In the genomic region with DNA sequence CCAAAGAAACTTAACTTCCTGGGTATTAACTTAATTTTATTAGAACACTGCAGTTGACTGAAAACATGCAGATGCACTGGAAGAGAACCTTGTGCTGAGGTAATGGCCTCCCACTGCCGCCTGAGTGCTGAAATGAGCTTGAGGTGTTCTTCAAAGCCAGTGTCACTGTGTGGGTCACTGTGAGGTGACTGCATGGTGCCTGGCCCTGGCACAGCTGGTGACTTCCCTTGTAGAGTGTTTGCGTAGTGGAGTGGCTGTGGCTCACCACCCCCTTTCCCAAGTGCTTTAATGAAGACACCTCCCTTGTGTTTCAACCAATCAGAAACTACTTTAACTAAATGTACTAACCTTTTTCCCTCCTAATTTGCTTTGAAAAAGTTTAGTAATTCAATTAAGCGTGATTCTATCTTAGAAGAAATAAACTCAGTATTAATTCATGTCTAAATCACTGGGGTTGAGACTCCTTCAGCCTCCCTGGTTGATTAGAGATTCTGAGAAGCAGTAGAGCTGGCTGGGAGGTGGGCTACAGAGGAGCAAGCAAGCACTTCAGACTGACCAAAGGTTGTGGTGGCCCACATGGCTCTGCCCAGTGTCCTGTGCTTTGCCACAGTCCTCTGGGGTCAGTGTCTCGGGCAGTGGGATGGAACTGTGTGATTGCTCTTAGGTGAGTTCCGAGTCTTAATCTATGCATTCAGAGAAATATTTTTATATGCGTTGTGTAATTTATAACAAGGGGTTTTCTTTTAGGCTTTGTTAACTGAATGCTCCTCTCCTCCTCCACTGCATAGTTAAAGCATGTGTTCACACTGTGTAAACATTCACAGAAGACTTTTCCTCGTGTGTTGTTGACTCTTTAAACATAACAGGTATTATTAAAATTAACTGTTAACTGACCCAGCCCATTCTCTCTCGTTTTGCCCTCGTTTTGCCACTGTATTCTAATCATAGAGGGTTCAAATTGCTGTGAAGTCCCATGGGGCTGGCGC, we compare ENCODE assay signal across 11 mouse cellular contexts. TPM values are rescaled to one million over a fixed set of nuclear protein-coding genes. Genes with fewer than 3 reads are reported as not detected.
A peak's percentile ranks its signal among the peaks of the same experiment; 100 is the strongest.
DNase-seq lines count a peak whose midpoint lies in the region; ATAC-seq and TF ChIP-seq lines count a peak whose summit lies in the region.
"Had no signal": no experiment of that assay in that cellular context is flagged by ENCODE, and none has a peak within 500 bp of the region (broad histone marks: within the 10 kb centered on the region; RNA-seq: fewer than 3 reads in every experiment).

No protein-coding gene starts in this region.

- peak overlapping the region; percentile 18; the same call in 1 of the 2 replicates for H3K27ac ChIP-seq in hindbrain, embryonic 13.5 days
- no peak overlapping the region for H3K27ac ChIP-seq in hindbrain, embryonic 11.5 days (ENCODE audit: low read depth, low read length)
- H3K27ac ChIP-seq in midbrain, embryonic 10.5 days (replicated peaks), result peak overlapping the region; percentile 75
- no peak overlapping the region for H3K27ac ChIP-seq in midbrain, postnatal 0 days (ENCODE audit: low read depth, low read length)
- H3K27ac ChIP-seq: heart, embryonic 15.5 days had no signal

- H3K36me3 ChIP-seq in hindbrain, embryonic 13.5 days, result peaks cover 27% of the 10 kb centered on the region
- H3K36me3 ChIP-seq in hindbrain, embryonic 11.5 days (ENCODE audit: control insufficient read depth, insufficient read depth, low read length), result peaks cover 6% of the 10 kb centered on the region
- peaks cover 37% of the 10 kb centered on the region for H3K36me3 ChIP-seq in midbrain, embryonic 10.5 days
- H3K36me3 ChIP-seq in midbrain, postnatal 0 days (ENCODE audit: insufficient read depth, low read length), result peaks cover 18% of the 10 kb centered on the region; the same call in 1 of the 2 replicates

- no peak for TF ChIP-seq CTCF in midbrain, postnatal 0 days (IDR thresholded peaks at IDR 0.05)

- no peak for DNase-seq in hindbrain, embryonic 11.5 days (ENCODE audit: low spot score)
- DNase-seq in midbrain, embryonic 10.5 days (ENCODE audit: low spot score), result no peak
- no peak for DNase-seq in midbrain, postnatal 0 days (ENCODE audit: low spot score)
- DNase-seq in lung, postnatal 4 days, result peak; percentile 66 to 85
- no peak for DNase-seq in layer of hippocampus, adult 9-10 months (ENCODE audit: low spot score)
- DNase-seq in embryo, embryonic 10 days (ENCODE audit: low spot score), result no peak
- DNase-seq: gastrocnemius, postnatal 10 days had no signal

- 58% methylated on average over 10 of the region's 10 CpGs for WGBS in hindbrain, embryonic 13.5 days
- WGBS in hindbrain, embryonic 11.5 days, result 62% methylated on average over 10 of the region's 10 CpGs
- WGBS in midbrain, embryonic 10.5 days, result 72% methylated on average over 10 of the region's 10 CpGs
- WGBS in midbrain, postnatal 0 days, result 57% methylated on average over 10 of the region's 10 CpGs

- no peak overlapping the region for H3K4me2 ChIP-seq in hindbrain, embryonic 13.5 days
- no peak overlapping the region for H3K4me2 ChIP-seq in hindbrain, embryonic 11.5 days (replicated peaks; ENCODE audit: low read depth, low read length)
- no peak overlapping the region for H3K4me2 ChIP-seq in midbrain, postnatal 0 days (ENCODE audit: low read depth, low read length, poor library complexity, severe bottlenecking)
- H3K4me2 ChIP-seq: heart, embryonic 15.5 days had no signal

- peaks cover 40% of the 10 kb centered on the region for H3K4me1 ChIP-seq in hindbrain, embryonic 13.5 days (replicated peaks)
- peaks cover 5% of the 10 kb centered on the region for H3K4me1 ChIP-seq in hindbrain, embryonic 11.5 days (replicated peaks; ENCODE audit: control insufficient read depth, insufficient read depth, low read length)
- peaks cover 58% of the 10 kb centered on the region for H3K4me1 ChIP-seq in midbrain, embryonic 10.5 days
- no peaks in the 10 kb centered on the region for H3K4me1 ChIP-seq in midbrain, postnatal 0 days (ENCODE audit: insufficient read depth, low read length)

- no peaks in the 10 kb centered on the region for H3K9me3 ChIP-seq in hindbrain, embryonic 13.5 days
- H3K9me3 ChIP-seq in hindbrain, embryonic 11.5 days (ENCODE audit: control insufficient read depth, low read length), result no peaks in the 10 kb centered on the region
- no peaks in the 10 kb centered on the region for H3K9me3 ChIP-seq in midbrain, embryonic 10.5 days (replicated peaks)
- no peaks in the 10 kb centered on the region for H3K9me3 ChIP-seq in midbrain, postnatal 0 days (ENCODE audit: low read length)
- H3K9me3 ChIP-seq: heart, embryonic 15.5 days had no signal

- no peak overlapping the region for H3K4me3 ChIP-seq in hindbrain, embryonic 13.5 days
- H3K4me3 ChIP-seq in hindbrain, embryonic 11.5 days (ENCODE audit: low read depth, low read length), result no peak overlapping the region
- H3K4me3 ChIP-seq in midbrain, embryonic 10.5 days, result no peak overlapping the region
- no peak overlapping the region for H3K4me3 ChIP-seq in midbrain, postnatal 0 days (ENCODE audit: low read depth, low read length)
- H3K4me3 ChIP-seq: heart, embryonic 15.5 days had no signal

- peaks cover 8% of the 10 kb centered on the region; the same call in 1 of the 2 replicates for H3K27me3 ChIP-seq in hindbrain, embryonic 13.5 days
- H3K27me3 ChIP-seq in hindbrain, embryonic 11.5 days (ENCODE audit: control insufficient read depth, insufficient read depth, low read length), result no peaks in the 10 kb centered on the region
- peaks cover 12% of the 10 kb centered on the region; the same call in 1 of the 2 replicates for H3K27me3 ChIP-seq in midbrain, embryonic 10.5 days (ENCODE audit: low read depth, poor library complexity, severe bottlenecking)
- no peaks in the 10 kb centered on the region for H3K27me3 ChIP-seq in midbrain, postnatal 0 days (ENCODE audit: insufficient read depth, low read length)
- H3K27me3 ChIP-seq: heart, embryonic 15.5 days had no signal

- ATAC-seq in hindbrain, embryonic 13.5 days (ENCODE audit: low FRiP score), result no peak
- no peak for ATAC-seq in hindbrain, embryonic 11.5 days (ENCODE audit: low FRiP score)
- no peak for ATAC-seq in midbrain, postnatal 0 days (ENCODE audit: low FRiP score)
- no peak for ATAC-seq in inflammation-experienced regulatory T-cells, adult 6 months

- peak overlapping the region; percentile 29; the same call in 1 of the 2 replicates for H3K9ac ChIP-seq in hindbrain, embryonic 13.5 days
- no peak overlapping the region for H3K9ac ChIP-seq in hindbrain, embryonic 11.5 days (ENCODE audit: low read depth, low read length)
- H3K9ac ChIP-seq in midbrain, postnatal 0 days (replicated peaks; ENCODE audit: low read length, poor library complexity, severe bottlenecking), result no peak overlapping the region
- H3K9ac ChIP-seq: heart, embryonic 15.5 days had no signal

RNA-seq across cellular contexts. Expression of a gene that starts 13.4 kb away (rescaled TPM):
- 10.6 and 12.9 TPM in 2 replicates for polyA plus RNA-seq in hindbrain, embryonic 13.5 days (2015; fragmentation: Nextera tagmentation; extraction: Ambion mirVana)
- polyA plus RNA-seq in hindbrain, embryonic 11.5 days (2014; fragmentation: Nextera tagmentation; extraction: Ambion mirVana), result 16.3 and 21.7 TPM in 2 replicates
- 11.1 and 12.9 TPM in 2 replicates for polyA plus RNA-seq in midbrain, embryonic 10.5 days (2016; fragmentation: Nextera tagmentation; extraction: Ambion mirVana)
- total RNA-seq in midbrain, postnatal 0 days (2014; rRNA removed), result 41.7 and 49.5 TPM in 2 replicates
- polyA plus RNA-seq in midbrain, postnatal 0 days (2015; fragmentation: Nextera tagmentation; extraction: Ambion mirVana), result 11.9 and 12.8 TPM in 2 replicates
- 10 to 100 TPM; 10.9 to 18.7 (median 17.1) TPM for polyA plus RNA-seq in inflammation-experienced regulatory T-cells, adult 6 months (2017; shearing (Covaris generic))

RNA-seq across cellular contexts. Expression of a gene that starts 19.5 kb away (rescaled TPM):
- polyA plus RNA-seq in hindbrain, embryonic 13.5 days (2015; fragmentation: Nextera tagmentation; extraction: Ambion mirVana), result 163 and 167 TPM in 2 replicates
- polyA plus RNA-seq in hindbrain, embryonic 11.5 days (2014; fragmentation: Nextera tagmentation; extraction: Ambion mirVana), result 118 and 125 TPM in 2 replicates
- polyA plus RNA-seq in midbrain, embryonic 10.5 days (2016; fragmentation: Nextera tagmentation; extraction: Ambion mirVana), result 105 and 109 TPM in 2 replicates
- total RNA-seq in midbrain, postnatal 0 days (2014; rRNA removed), result 47.5 and 87.1 TPM in 2 replicates
- 100 and 124 TPM in 2 replicates for polyA plus RNA-seq in midbrain, postnatal 0 days (2015; fragmentation: Nextera tagmentation; extraction: Ambion mirVana)
- 100 to 1,000 TPM; 117 to 168 (median 166) TPM for polyA plus RNA-seq in inflammation-experienced regulatory T-cells, adult 6 months (2017; shearing (Covaris generic))

RNA-seq across cellular contexts. Expression of a gene that starts 51.6 kb away (rescaled TPM):
- polyA plus RNA-seq in hindbrain, embryonic 13.5 days (2015; fragmentation: Nextera tagmentation; extraction: Ambion mirVana), result 0.50 and 0.77 TPM in 2 replicates
- 0.57 and 0.94 TPM in 2 replicates for polyA plus RNA-seq in hindbrain, embryonic 11.5 days (2014; fragmentation: Nextera tagmentation; extraction: Ambion mirVana)
- 0.37 and 0.42 TPM in 2 replicates for polyA plus RNA-seq in midbrain, embryonic 10.5 days (2016; fragmentation: Nextera tagmentation; extraction: Ambion mirVana)
- 1.7 and 3.6 TPM in 2 replicates for total RNA-seq in midbrain, postnatal 0 days (2014; rRNA removed)
- polyA plus RNA-seq in midbrain, postnatal 0 days (2015; fragmentation: Nextera tagmentation; extraction: Ambion mirVana), result 0.72 and 0.99 TPM in 2 replicates
- polyA plus RNA-seq in inflammation-experienced regulatory T-cells, adult 6 months (2017; shearing (Covaris generic)), result 1 to 10 TPM in 2 of 3 experiments, under 1 TPM in 1; 0.70 to 4.0 (median 1.9) TPM

RNA-seq across cellular contexts. Expression of a gene that starts 59.6 kb away (rescaled TPM):
- polyA plus RNA-seq in hindbrain, embryonic 13.5 days (2015; fragmentation: Nextera tagmentation; extraction: Ambion mirVana), result 0.43 and 0.70 TPM in 2 replicates
- 0.68 TPM in 1 of 2 replicates, not detected in the other for polyA plus RNA-seq in hindbrain, embryonic 11.5 days (2014; fragmentation: Nextera tagmentation; extraction: Ambion mirVana)
- not detected in 2 replicates for polyA plus RNA-seq in midbrain, embryonic 10.5 days (2016; fragmentation: Nextera tagmentation; extraction: Ambion mirVana)
- total RNA-seq in midbrain, postnatal 0 days (2014; rRNA removed), result not detected in 2 replicates
- not detected in 2 replicates for polyA plus RNA-seq in midbrain, postnatal 0 days (2015; fragmentation: Nextera tagmentation; extraction: Ambion mirVana)
- 1 to 10 TPM; 1.6 to 1.7 (median 1.7) TPM for polyA plus RNA-seq in inflammation-experienced regulatory T-cells, adult 6 months (2017; shearing (Covaris generic))
- total RNA-seq: gastrocnemius, postnatal 10 days; megakaryocyte progenitor cell, adult 5-6 weeks had no signal
- polyA plus RNA-seq: heart, embryonic 15.5 days had no signal

Comparison
In these comparisons a context has a peak if more than half of its experiments do, and no peak if none do; other contexts are left out.
1. H3K27ac ChIP-seq: peak in hindbrain, embryonic 13.5 days (single experiment) and midbrain, embryonic 10.5 days (single experiment); none in hindbrain, embryonic 11.5 days (single experiment) and midbrain, postnatal 0 days (single experiment).
2. DNase-seq: peak in lung, postnatal 4 days (2 of 2); none in hindbrain, embryonic 11.5 days (single experiment), midbrain, embryonic 10.5 days (single experiment), midbrain, postnatal 0 days (single experiment), layer of hippocampus, adult 9-10 months (single experiment) and embryo, embryonic 10 days (single experiment).